Mouse (Mus musculus): ENCODE measurements around the gene Idh2. TPM values are rescaled to one million over a fixed set of nuclear protein-coding genes. Genes with fewer than 3 reads are reported as not detected.

Gene Idh2
- polyA plus RNA-seq, 1 experiment, result 3.8 TPM

DNA sequence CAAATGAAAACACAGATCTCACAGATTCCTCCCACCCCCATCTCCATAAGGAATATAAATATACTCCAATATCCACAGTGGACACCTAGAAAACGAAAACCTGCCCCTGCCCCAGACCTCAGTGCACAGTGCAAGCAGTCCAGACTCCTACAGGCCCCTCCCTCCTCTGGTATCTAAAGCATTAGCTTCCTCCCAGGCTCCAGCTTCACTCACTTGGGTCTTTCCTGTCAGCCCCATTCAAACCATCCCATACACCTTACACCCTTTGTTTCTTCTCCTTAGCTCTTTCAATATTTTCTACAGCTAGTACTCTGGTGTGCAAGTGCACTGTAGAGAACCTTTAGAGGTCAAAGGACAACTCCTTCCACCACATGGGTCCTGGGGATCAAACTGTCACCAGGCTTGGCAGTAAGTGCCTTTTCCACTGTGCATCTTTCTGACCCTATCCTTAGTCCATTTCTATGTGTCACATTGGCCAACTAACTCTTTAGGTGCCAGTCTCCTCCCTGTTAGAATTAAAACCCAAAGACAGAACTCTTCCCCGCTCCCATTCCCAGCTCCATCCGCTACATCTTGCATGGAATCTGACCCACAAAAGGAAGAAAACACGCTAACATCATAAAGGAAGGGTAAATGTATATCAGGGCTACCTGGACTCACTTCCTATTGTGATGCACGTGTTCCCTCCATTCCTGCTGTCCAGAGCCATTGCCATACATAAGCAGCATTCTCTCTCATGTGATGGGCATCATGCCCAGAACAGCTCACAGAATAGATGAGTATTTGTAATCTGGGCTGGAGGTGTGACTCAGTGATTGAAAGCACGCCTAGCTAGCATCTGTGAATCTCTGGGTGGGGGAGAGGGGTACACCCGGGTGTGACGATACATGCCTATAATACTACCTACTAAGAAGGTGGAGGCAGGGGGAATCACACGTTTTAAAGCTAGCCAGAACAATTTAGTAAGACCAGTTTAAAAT, 3.8 kb downstream of the Idh2 start:
- TF ChIP-seq TAL1 (IDR thresholded peaks at IDR 0.05; ENCODE audit: low read length), result no peak
- no peak for TF ChIP-seq GATA1 (IDR thresholded peaks at IDR 0.05; ENCODE audit: low read length)
- Histone ChIP-seq H3K9me3 (ENCODE audit: control insufficient read depth, low read length) (peaks cover 7% of the 10 kb centered on the region), H3K4me1 (ENCODE audit: control insufficient read depth) (peaks cover 58% of the 10 kb centered on the region), H3K27me3 (ENCODE audit: control insufficient read depth) (no peaks in the 10 kb centered on the region), H3K4me3 (replicated peaks) (no peak overlapping the region), H3K36me3 (ENCODE audit: control insufficient read depth) (peaks cover 5% of the 10 kb centered on the region)

DNA sequence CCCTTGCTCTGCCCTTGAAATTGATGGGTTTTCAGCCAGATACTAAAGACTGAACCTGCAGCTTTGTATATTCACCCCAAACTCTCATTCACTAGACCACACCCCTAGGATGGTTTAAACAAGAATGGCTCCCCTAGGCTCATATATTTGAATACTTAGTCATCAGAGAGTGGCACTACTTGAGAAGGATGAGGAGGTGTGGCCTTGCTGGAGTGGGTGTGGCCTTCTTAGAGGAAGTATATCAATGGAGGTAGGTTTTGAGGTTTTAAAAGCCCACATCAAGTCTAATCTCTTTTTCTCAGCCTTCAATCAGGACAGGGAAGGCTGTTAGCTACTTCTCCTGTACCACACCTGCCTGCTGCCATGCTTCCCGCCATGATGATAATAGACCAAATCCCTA, 8.8 kb downstream of the Idh2 start:
- Histone ChIP-seq H3K4me1 (ENCODE audit: control insufficient read depth) (peaks cover 16% of the 10 kb centered on the region), H3K36me3 (ENCODE audit: control insufficient read depth) (peaks cover 13% of the 10 kb centered on the region), H3K9me3 (ENCODE audit: control insufficient read depth, low read length) (peaks cover 9% of the 10 kb centered on the region), H3K4me3 (replicated peaks) (no peak overlapping the region), H3K27me3 (ENCODE audit: control insufficient read depth) (no peaks in the 10 kb centered on the region)
- TF ChIP-seq TAL1 (IDR thresholded peaks at IDR 0.05; ENCODE audit: low read length) (no peak), GATA1 (IDR thresholded peaks at IDR 0.05; ENCODE audit: low read length) (no peak)

DNA sequence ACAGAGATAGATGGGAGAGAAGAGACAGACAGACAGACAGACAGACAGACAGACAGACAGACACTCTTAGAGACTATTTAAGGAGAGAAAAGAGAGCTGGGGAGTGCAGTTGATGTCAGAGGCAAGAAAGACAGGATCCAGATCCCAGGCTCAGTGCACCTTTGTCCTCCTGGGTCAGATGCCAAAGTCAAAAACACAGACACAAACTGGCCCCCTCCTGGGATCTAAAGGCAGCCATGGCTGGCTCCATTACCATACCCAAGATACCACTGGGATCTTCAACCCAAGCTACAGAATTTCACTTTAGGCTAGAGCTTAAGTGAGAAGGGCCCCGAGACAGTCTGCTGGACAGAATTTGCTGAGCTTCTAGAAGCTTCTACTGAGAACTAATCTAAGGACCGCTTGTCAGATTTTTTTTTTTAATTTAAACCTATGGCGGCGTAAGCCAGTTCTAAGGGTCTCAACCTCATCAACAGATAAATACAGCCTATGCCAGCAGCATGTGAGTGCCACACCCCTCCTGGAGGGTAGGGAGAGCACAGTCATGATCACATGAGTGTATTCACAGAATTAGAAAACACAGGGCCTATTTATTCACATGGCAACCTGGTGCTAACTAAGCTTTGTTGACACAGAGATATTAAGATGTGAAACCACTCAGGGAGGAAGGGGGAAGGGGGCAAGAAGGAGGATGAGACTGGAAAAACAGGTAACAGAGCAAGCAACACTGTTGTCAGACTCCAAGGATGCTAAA, 9.4 kb downstream of the Idh2 start:
- Histone ChIP-seq H3K9me3 (ENCODE audit: control insufficient read depth, low read length) (peaks cover 9% of the 10 kb centered on the region), H3K36me3 (ENCODE audit: control insufficient read depth) (peaks cover 17% of the 10 kb centered on the region), H3K4me3 (replicated peaks) (no peak overlapping the region), H3K4me1 (ENCODE audit: control insufficient read depth) (peaks cover 9% of the 10 kb centered on the region), H3K27me3 (ENCODE audit: control insufficient read depth) (no peaks in the 10 kb centered on the region)
- TF ChIP-seq GATA1 (IDR thresholded peaks at IDR 0.05; ENCODE audit: low read length) (no peak), TAL1 (IDR thresholded peaks at IDR 0.05; ENCODE audit: low read length) (no peak)

DNA sequence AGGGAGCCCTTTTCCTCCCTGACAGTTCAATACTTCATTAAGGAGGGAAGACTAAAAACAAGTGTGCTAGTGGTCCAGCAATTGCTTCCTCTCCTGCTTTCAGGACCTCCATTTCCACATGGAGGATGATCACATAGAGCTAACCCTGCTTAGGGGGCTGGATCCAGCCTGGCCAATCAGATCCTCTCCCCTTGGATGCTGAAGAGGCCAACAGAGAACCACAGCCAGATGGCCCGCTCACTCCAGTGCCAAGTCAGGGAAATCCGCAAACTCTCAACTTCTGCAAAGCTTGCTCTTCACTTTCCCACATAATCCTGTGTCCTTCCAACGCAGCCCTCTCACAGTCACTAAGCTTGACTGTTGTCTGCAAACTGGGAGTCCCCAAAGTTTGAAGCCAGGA, 11.9 kb downstream of the Idh2 start:
- TF ChIP-seq TAL1 (IDR thresholded peaks at IDR 0.05; ENCODE audit: low read length) (no peak), GATA1 (IDR thresholded peaks at IDR 0.05; ENCODE audit: low read length) (no peak)
- Histone ChIP-seq H3K36me3 (ENCODE audit: control insufficient read depth) (peaks cover 41% of the 10 kb centered on the region), H3K27me3 (ENCODE audit: control insufficient read depth) (no peaks in the 10 kb centered on the region), H3K9me3 (ENCODE audit: control insufficient read depth, low read length) (peaks cover 9% of the 10 kb centered on the region), H3K4me3 (replicated peaks) (no peak overlapping the region), H3K4me1 (ENCODE audit: control insufficient read depth) (no peaks in the 10 kb centered on the region)

GRCm38 (mm10) chr7:80098389-80098976, 16.7 kb downstream of the Idh2 start:
- peaks cover 74% of the 10 kb centered on the region for H3K36me3 ChIP-seq (ENCODE audit: control insufficient read depth)
- H3K4me1 ChIP-seq (ENCODE audit: control insufficient read depth), result no peaks in the 10 kb centered on the region
- H3K4me3 ChIP-seq (replicated peaks), result no peak overlapping the region
- no peaks in the 10 kb centered on the region for H3K9me3 ChIP-seq (ENCODE audit: control insufficient read depth, low read length)
- TF ChIP-seq GATA1 (IDR thresholded peaks at IDR 0.05; ENCODE audit: low read length), result no peak
- no peak for TF ChIP-seq TAL1 (IDR thresholded peaks at IDR 0.05; ENCODE audit: low read length)
- H3K27me3 ChIP-seq (ENCODE audit: control insufficient read depth), result no peaks in the 10 kb centered on the region

DNA sequence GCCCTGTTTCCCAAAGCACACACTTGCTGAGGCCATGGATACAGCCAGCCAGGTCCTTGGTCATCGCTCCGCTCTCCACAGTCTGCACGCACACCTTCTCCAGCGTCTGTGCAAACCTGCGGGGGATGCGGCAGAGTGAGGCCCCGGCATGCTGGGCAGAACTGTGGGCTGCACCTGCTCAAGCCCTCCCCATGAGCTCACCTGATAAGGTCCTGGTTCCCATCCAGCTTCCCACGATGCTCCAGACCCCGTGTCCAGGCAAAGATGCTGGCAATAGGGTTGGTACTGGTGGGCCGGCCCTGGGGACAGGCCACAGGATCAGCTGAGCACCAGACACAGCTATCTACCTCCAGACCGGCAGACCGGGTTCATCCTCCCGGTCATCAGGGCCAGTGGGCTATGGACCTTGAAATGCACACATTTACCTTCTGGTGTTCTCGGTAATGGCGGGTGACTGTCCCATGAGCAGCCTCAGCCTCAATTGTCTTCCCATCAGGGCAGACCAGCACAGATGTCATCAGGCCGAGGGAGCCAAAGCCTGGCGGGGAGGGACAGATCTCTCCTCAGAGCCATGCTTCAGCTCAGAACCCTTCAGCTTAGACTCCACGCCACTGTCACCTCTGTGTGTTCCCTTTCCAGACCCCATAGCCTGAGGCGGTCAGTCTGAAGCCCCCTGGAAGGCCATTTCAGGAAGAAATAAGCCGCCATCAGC, 19.4 kb downstream of the Idh2 start:
- Histone ChIP-seq H3K4me3 (replicated peaks) (no peak overlapping the region), H3K27me3 (ENCODE audit: control insufficient read depth) (no peaks in the 10 kb centered on the region), H3K4me1 (ENCODE audit: control insufficient read depth) (no peaks in the 10 kb centered on the region), H3K9me3 (ENCODE audit: control insufficient read depth, low read length) (no peaks in the 10 kb centered on the region), H3K36me3 (ENCODE audit: control insufficient read depth) (peaks cover 78% of the 10 kb centered on the region)
- TF ChIP-seq TAL1 (IDR thresholded peaks at IDR 0.05; ENCODE audit: low read length), result no peak
- no peak for TF ChIP-seq GATA1 (IDR thresholded peaks at IDR 0.05; ENCODE audit: low read length)

GRCm38 (mm10) chr7:80094481-80094880, 20.7 kb downstream of the Idh2 start:
- no peaks in the 10 kb centered on the region for H3K9me3 ChIP-seq (ENCODE audit: control insufficient read depth, low read length)
- no peaks in the 10 kb centered on the region for H3K4me1 ChIP-seq (ENCODE audit: control insufficient read depth)
- peaks cover 74% of the 10 kb centered on the region for H3K36me3 ChIP-seq (ENCODE audit: control insufficient read depth)
- no peaks in the 10 kb centered on the region for H3K27me3 ChIP-seq (ENCODE audit: control insufficient read depth)
- no peak for TF ChIP-seq GATA1 (IDR thresholded peaks at IDR 0.05; ENCODE audit: low read length)
- TF ChIP-seq TAL1 (IDR thresholded peaks at IDR 0.05; ENCODE audit: low read length), result no peak
- H3K4me3 ChIP-seq (replicated peaks), result no peak overlapping the region

GRCm38 (mm10) chr7:80092351-80093046, 22.7 kb downstream of the Idh2 start:
- H3K27me3 ChIP-seq (ENCODE audit: control insufficient read depth), result no peaks in the 10 kb centered on the region
- no peak overlapping the region for H3K4me3 ChIP-seq (replicated peaks)
- no peaks in the 10 kb centered on the region for H3K9me3 ChIP-seq (ENCODE audit: control insufficient read depth, low read length)
- H3K4me1 ChIP-seq (ENCODE audit: control insufficient read depth), result no peaks in the 10 kb centered on the region
- H3K36me3 ChIP-seq (ENCODE audit: control insufficient read depth), result peaks cover 55% of the 10 kb centered on the region
- no peak for TF ChIP-seq GATA1 (IDR thresholded peaks at IDR 0.05; ENCODE audit: low read length)
- TF ChIP-seq TAL1 (IDR thresholded peaks at IDR 0.05; ENCODE audit: low read length), result no peak
